Mouse (Mus musculus) left cerebral cortex, postnatal 4 days (tissue): ENCODE data around the gene Pou2f2. TPM values are rescaled to one million over a fixed set of nuclear protein-coding genes. Genes with fewer than 3 reads are reported as not detected.
"Not testable (repeated sequence)": the region's sequence is repeated elsewhere in the genome, so short reads cannot be mapped to it uniquely, and the experiment has no call there.

Source experiments
- DNase-seq: peaks from one replicate; pipeline ENCODE4 v3.0.0-alpha.2; 2022
- intact Hi-C: fragments of 180-260 bp; cut with DNase I; formaldehyde crosslinking; loops from one replicate; pipeline ENCODE4 v1.15.1; 2025
- microRNA-seq: library from miRNA; unstranded; fragments of <30 nt; microRNA quantifications from one replicate; pipeline ENCODE4 v1.2.0, GENCODE M21; 2022
- total RNA-seq, 2 experiments: library from RNA; stranded (reverse); gene quantifications; 2 replicates each; pipeline ENCODE4 v1.2.3; 2021

Gene Pou2f2
- total RNA-seq, 2 experiments from 2014 or later = 17.7 to 18.7 TPM

GRCm38 (mm10) chr7:25071979-25072715 lies 107.4 kb downstream of the Pou2f2 start, which contains the start of the genes Grik5 and Zfp574:
Grik5 (minus strand) TSS chr7:25072346.
Zfp574 (plus strand) TSS chr7:25072567.
- intact Hi-C loops = no loop called here
- DNase-seq = no peak

DNA sequence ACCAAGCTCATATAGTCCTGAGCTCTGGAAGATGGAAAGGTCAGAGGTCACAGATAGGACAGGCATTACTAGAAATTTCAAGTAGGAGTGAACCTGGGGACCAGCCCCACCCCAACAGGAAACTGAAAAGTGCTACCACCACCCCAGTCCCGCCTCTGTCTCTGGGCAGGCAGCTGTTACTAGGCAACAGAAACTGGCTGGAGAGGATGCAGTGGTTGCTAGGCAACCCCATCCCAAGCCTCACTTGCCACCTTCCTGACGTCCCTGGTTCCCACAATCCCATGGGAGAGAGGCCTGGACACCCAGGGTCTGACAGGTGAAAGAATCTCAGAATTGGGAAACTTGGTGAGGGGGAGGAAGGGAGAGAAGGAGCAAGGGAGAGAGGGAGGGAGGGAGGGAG lies 110.8 kb downstream of the Pou2f2 start:
- peak; percentile 45 for DNase-seq
- intact Hi-C loops = no loop called here

DNA sequence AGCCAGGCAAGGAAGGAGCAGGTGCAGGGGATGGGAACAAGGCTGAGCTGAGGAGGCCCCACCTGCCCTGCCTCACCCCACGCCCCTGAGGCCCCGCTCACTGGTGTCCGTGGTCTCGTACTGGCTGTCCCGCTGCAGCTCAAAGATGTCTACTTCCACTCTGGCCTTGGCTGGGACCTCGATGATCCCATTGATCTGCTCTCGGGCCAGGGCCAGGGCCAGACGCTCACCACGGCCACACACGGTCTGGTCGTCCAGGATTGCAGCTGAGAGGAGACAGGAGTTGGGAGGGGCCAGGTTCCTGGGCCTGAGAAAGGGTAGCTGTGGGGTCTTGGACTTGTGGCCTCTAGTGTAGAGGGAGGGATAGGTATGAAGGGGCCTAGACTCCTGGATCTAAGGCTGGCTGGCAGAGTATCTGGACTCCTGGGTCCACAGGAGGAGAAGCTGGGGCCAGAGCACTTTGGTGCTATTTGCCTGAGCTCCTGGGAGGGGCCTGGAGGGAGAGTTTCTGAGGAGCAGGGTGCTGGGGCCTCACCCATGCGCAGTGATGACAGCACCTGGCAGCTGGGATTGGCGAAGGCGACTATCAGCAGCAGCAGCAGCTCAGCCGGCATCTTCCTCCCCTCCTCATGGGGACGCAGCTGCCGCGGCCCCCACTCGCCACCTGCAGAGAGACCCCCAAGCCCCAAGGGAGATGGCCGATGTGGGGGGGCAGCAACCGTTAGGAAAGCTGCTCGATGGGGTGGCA lies 111.4 kb downstream of the Pou2f2 start:
- DNase-seq = no peak
- intact Hi-C loops = no loop called here

DNA sequence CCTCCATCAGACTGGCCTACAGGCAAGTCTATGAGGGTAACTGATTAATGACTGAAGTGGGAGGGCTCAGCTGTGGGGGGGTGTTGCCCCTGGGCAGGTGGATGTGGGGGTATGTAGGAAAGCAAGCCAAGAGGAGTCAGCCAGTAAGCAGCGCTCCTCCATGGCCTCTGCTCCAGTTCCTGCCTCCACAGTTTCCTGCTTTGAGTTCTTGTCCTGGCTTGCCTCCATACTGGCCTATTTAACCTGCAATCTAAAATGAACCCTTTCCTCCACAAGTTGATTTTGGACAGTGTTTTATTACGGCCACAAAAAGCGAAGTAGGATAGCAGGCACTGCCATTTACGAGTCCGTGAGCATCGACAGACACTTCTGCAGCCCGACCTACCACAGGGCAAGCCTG lies 112.2 kb downstream of the Pou2f2 start:
- DNase-seq = no peak
- intact Hi-C loops = no loop called here

DNA sequence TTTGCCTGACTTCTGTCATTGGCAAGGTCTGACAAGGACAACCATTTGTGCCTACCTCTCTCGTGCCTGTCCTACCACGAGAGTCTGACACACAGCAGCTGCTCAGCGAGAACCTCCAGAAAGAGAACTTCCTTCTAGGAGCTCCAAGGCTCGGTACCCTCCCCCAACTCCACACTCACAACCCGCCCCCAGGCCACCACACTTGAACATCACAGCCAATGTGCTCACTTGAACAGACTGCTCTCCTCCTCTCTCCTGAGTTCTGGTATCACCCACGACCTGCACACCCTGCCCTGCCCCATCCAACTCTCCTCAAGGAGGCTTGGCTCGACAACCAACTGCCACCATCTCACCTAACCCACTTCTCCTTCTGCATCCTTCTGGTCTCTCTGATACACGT lies 115.6 kb downstream of the Pou2f2 start:
- DNase-seq = no peak
- intact Hi-C loops = no loop called here

GRCm38 (mm10) chr7:25063346-25063745 lies 116.2 kb downstream of the Pou2f2 start:
- DNase-seq = no peak
- intact Hi-C loops = no loop called here

DNA sequence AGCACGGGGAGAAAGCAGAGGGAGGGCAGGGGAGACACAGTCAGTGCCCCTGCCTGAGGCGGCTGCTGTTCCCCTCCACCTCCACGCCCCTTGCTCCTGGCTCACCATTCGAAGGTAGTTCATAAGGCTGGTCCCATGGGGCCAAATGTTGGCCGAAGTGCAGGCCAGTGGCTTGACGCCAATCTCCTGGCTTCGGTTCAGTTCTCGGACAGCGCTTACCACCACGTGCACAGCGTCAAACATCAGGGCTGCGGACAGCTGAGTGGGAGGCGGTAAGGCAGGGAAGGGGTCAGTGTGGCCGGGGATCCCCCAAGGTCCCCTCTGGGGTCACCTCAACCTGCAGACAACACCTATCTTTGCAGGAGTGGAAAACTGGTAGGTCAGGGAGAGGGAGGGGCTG lies 120.7 kb downstream of the Pou2f2 start:
- intact Hi-C loops = no loop called here
- no peak for DNase-seq

DNA sequence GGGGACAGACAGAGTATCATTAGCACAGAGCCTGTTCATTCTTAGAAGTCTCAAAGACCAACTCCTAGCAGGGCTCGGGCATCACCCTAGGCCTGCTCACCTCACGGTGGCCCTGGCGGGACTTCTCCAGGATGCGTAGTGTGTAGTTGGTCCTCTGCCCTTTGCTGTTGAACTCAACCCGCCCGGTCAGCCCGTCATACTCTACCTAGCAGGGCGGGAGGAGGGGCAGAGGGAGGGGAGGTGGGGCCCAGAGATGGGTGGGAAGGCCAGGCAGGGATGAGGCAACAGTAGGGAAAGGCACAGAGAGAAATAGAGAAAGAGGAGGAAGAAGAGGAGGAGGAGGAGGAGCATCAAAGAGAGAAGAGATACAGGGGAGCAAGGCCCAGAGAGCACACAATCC lies 121.1 kb downstream of the Pou2f2 start:
- intact Hi-C loops = no loop called here
- DNase-seq = no peak

GRCm38 (mm10) chr7:25057888-25058287 lies 121.6 kb downstream of the Pou2f2 start:
- no peak for DNase-seq
- intact Hi-C loops = no loop called here

GRCm38 (mm10) chr7:25056951-25057350 lies 122.6 kb downstream of the Pou2f2 start:
- intact Hi-C loops = no loop called here
- DNase-seq = no peak

- no peak for DNase-seq
- intact Hi-C loops = no loop called here
These were observed 126.9 kb downstream of the Pou2f2 start for GRCm38 (mm10) chr7:25052587-25052986.

GRCm38 (mm10) chr7:25049295-25049930 lies 130.1 kb downstream of the Pou2f2 start:
- intact Hi-C loops = no loop called here
- DNase-seq = no peak

DNA sequence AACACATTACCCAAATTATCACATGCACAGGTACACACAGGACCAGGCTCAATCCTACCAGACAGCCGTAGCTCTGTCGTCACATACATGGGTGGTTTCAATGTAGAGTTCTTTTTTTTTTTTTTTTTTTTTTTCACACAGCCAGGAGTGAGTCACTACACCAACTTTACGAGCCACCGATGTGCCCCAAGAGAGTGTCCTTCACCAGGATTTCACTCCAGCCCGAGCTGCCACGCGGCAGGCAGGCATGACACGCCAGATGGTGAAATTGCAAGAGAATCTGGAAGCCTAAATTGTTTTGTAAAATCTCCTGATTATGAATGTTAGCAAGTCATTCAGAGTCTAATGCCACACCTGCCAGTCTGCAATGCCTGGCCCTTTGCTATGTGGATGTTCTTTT lies 132.2 kb downstream of the Pou2f2 start:
- DNase-seq = no peak
- intact Hi-C loops = no loop called here

GRCm38 (mm10) chr7:25044599-25044998 lies 134.9 kb downstream of the Pou2f2 start:
- DNase-seq, intact Hi-C loops: not testable (repeated sequence)

DNA sequence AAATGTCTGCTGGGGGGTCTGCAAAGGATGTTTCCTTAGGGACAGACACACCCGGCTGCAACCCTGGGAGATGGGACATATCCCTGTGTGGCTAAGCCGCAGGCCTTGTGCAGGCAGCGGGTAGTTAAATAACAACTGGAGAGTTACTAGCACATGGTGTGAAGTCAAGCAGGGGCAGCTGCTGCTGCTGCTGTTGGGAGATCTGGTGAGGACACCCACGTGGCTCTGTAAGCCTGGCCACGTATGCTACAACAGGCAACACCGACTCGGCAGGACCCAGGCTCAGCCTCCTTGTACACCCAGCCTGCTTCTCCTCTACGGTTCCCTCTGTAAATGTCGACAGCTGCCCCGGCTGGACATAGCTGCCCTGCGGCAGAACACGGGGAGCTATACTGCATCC lies 137.6 kb downstream of the Pou2f2 start:
- intact Hi-C loops = no loop called here
- DNase-seq = no peak

Small RNAs within 50 kb of the gene (microRNA-seq; reads per million reads assigned to microRNA genes)
- gene Mir6537 (not detected), gene Mir7048 (not detected)

Other genes starting within 250 kb of the Pou2f2 start
- gene Gm4881, start 235.2 kb downstream of the Pou2f2 start, total RNA-seq = not detected
- gene Rabac1, start 207.0 kb downstream of the Pou2f2 start, total RNA-seq = 100 to 1,000 TPM; 246 to 251 TPM
- gene Atp1a3, start 173.8 kb downstream of the Pou2f2 start, total RNA-seq = 1,000 to 10,000 TPM; 1,141 to 1,280 TPM
- gene Grik5, start 107.4 kb downstream of the Pou2f2 start, total RNA-seq = 100 to 1,000 TPM; 204 to 219 TPM
- 10 to 100 TPM; 25.2 to 26.9 TPM for gene Zfp574, start 107.2 kb downstream of the Pou2f2 start, total RNA-seq
- 10 to 100 TPM; 15.1 to 16.8 TPM for gene Dedd2, start 40.9 kb upstream of the Pou2f2 start, total RNA-seq
- gene Zfp526, start 41.7 kb upstream of the Pou2f2 start, total RNA-seq = 1 to 10 TPM; 6.5 to 7.8 TPM
- gene Gsk3a, start 58.1 kb upstream of the Pou2f2 start, total RNA-seq = 100 to 1,000 TPM; 195 to 197 TPM
- 10 to 100 TPM; 29.4 to 36.1 TPM for gene Erf, start 71.0 kb upstream of the Pou2f2 start, total RNA-seq
- gene Cic, start 88.0 kb upstream of the Pou2f2 start, total RNA-seq = 100 to 1,000 TPM; 324 to 333 TPM
- gene Pafah1b3, start 118.3 kb upstream of the Pou2f2 start, total RNA-seq = 100 to 1,000 TPM; 234 to 250 TPM
- gene Prr19, start 121.7 kb upstream of the Pou2f2 start, total RNA-seq = under 1 TPM; 0.52 to 0.87 TPM
- 100 to 1,000 TPM in 1 of 2 experiments, 10 to 100 TPM in 1; 99.6 to 104 TPM for gene Tmem145, start 126.4 kb upstream of the Pou2f2 start, total RNA-seq
- gene Megf8, start 137.4 kb upstream of the Pou2f2 start, total RNA-seq = 10 to 100 TPM; 81.0 to 89.9 TPM
- gene Cnfn, start 190.0 kb upstream of the Pou2f2 start, total RNA-seq = not detected
- 1 to 10 TPM; 8.3 to 9.0 TPM for gene Lipe, start 219.0 kb upstream of the Pou2f2 start, total RNA-seq
- gene Cxcl17, start 233.2 kb upstream of the Pou2f2 start, total RNA-seq = not detected